Mouse (Mus musculus) stomach, postnatal 0 days (tissue): ENCODE data around the gene Lipi. TPM values are rescaled to one million over a fixed set of nuclear protein-coding genes. Genes with fewer than 3 reads are reported as not detected.

Source experiments
- ATAC-seq: fragments of 200-750 bp; cut with Nextera tagmentation; 2 replicates; pipeline ENCODE4 v1.8.0; 2017; ENCODE audit not compliant: low FRiP score, low TSS enrichment
- DNase-seq: peaks from one replicate; pipeline ENCODE4 v3.0.0-alpha.2; 2016; ENCODE audit warnings: low spot score
- H3K27ac ChIP-seq: fragments of 300-500 bp; sonication (generic); replicated peaks from 2 replicates; pipeline ENCODE4 v1.5.1; 2014; ENCODE audit warnings: mild to moderate bottlenecking, control low read depth
- H3K27me3 ChIP-seq: fragments of 300-500 bp; sonication (generic); 2 replicates; pipeline ENCODE4 v1.6.1; 2014; ENCODE audit warnings: low read length; ENCODE audit not compliant: control insufficient read depth, insufficient read depth
- H3K36me3 ChIP-seq: fragments of 300-500 bp; sonication (generic); 2 replicates; pipeline ENCODE4 v1.6.1; 2014; ENCODE audit warnings: low read length, mixed read lengths; ENCODE audit not compliant: control insufficient read depth, insufficient read depth
- H3K4me1 ChIP-seq: fragments of 300-500 bp; sonication (generic); replicated peaks from 2 replicates; pipeline ENCODE4 v1.6.1; 2014; ENCODE audit warnings: antibody characterized with exemption; ENCODE audit not compliant: control insufficient read depth, insufficient read depth
- H3K4me2 ChIP-seq: fragments of 300-500 bp; sonication (generic); replicated peaks from 2 replicates; pipeline ENCODE4 v1.6.1; 2014; ENCODE audit warnings: low read depth, mild to moderate bottlenecking, control low read depth, moderate library complexity
- H3K4me3 ChIP-seq: fragments of 300-500 bp; sonication (generic); 2 replicates; pipeline ENCODE4 v1.5.1; 2014; ENCODE audit warnings: low read depth, low read length, control low read depth
- H3K9ac ChIP-seq: fragments of 300-500 bp; sonication (generic); 2 replicates; pipeline ENCODE4 v1.6.1; 2014; ENCODE audit warnings: mild to moderate bottlenecking, low read length, control low read depth, mixed read lengths
- H3K9me3 ChIP-seq: fragments of 300-500 bp; sonication (generic); 2 replicates; pipeline ENCODE4 v1.6.1; 2016; ENCODE audit warnings: low read length; ENCODE audit not compliant: control insufficient read depth
- CTCF ChIP-seq: IDR thresholded peaks from 2 replicates; pipeline ENCODE4 v1.5.1; 2016; ENCODE audit warnings: antibody characterized with exemption, low read depth, mild to moderate bottlenecking, moderate library complexity
- EP300 ChIP-seq: optimal IDR thresholded peaks from 2 replicates; pipeline ENCODE3; 2016; ENCODE audit warnings: antibody characterized with exemption
- WGBS: fragments of 180-500 bp; shearing (Covaris S2); extraction: QIAGEN DNeasy Blood & Tissue Kit; methylation state at CpG from one replicate; pipeline ENCODE4 v1.1.7; 2014; 5-methylcytosine and 5-hydroxymethylcytosine counted together
- polyA plus RNA-seq: library from polyadenylated mRNA; unstranded; fragments of >200 nt; fragmentation: Nextera tagmentation; extraction: Ambion mirVana; gene quantifications from 2 replicates; pipeline ENCODE4 v1.2.1, GENCODE M21; 2015

Lipi gene
- polyA plus RNA-seq, result not detected in 2 replicates

- H3K27me3 ChIP-seq, result no peaks in the 10 kb centered on the region
- no peaks in the 10 kb centered on the region for H3K9me3 ChIP-seq
- DNase-seq (no peak), ATAC-seq (no peak)
- H3K4me1 ChIP-seq, result no peaks in the 10 kb centered on the region
- no peaks in the 10 kb centered on the region for H3K36me3 ChIP-seq
- no peak for TF ChIP-seq EP300
- TF ChIP-seq CTCF, result no peak
- H3K4me2 ChIP-seq, result no peak within 1 kb of the TSS
- 70% methylated on average over 7 of the region's 7 CpGs for WGBS
- no peak within 1 kb of the TSS for H3K27ac ChIP-seq
- H3K9ac ChIP-seq, result no peak within 1 kb of the TSS
- no peak within 1 kb of the TSS for H3K4me3 ChIP-seq
Observed at GRCm38 (mm10) chr16:75585961-75586360, at the start of gene Lipi. Gene Lipi, minus strand, starts transcription at chr16:75586061.

DNA sequence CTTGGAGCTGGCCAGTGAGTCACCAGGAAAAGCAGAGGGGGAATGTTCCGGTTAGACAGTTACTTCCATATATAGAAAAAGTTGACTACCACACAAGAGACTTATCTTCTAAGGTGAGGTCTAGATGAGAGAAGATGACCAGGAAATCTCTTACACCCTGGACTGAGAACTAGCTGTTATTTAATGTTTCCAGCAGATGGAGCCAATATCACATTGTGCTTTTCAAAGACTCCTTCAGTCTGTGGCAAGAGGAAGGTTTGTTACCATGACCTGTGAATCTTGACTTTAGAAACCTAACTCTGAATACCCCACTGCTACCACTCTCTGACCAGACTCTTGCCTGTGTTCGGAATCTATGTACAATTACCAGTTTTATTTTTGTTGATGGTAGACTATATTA is 42.0 kb upstream of the Lipi start:
- 77% methylated on average over 2 of the region's 2 CpGs for WGBS
- no peak for ATAC-seq

GRCm38 (mm10) chr16:75617651-75618349 is 31.9 kb upstream of the Lipi start:
- Histone ChIP-seq H3K4me2 (no peak overlapping the region), H3K4me3 (no peak overlapping the region), H3K27me3 (no peaks in the 10 kb centered on the region), H3K9me3 (no peaks in the 10 kb centered on the region), H3K27ac (no peak overlapping the region), H3K4me1 (no peaks in the 10 kb centered on the region), H3K9ac (no peak overlapping the region), H3K36me3 (no peaks in the 10 kb centered on the region)
- no peak for ATAC-seq
- no peak for DNase-seq
- WGBS, result 84% methylated on average over 2 of the region's 2 CpGs
- no peak for TF ChIP-seq EP300
- peak; percentile 74 for TF ChIP-seq CTCF

More for the DNA sequence above, 42.0 kb upstream of the Lipi start:
- Histone ChIP-seq H3K9me3 (no peaks in the 10 kb centered on the region), H3K4me2 (no peak overlapping the region), H3K27ac (no peak overlapping the region), H3K27me3 (no peaks in the 10 kb centered on the region), H3K4me1 (no peaks in the 10 kb centered on the region), H3K9ac (no peak overlapping the region), H3K36me3 (no peaks in the 10 kb centered on the region), H3K4me3 (no peak overlapping the region)
- TF ChIP-seq CTCF (peak; percentile 54), EP300 (no peak)
- DNase-seq, result no peak

- ATAC-seq (no peak), DNase-seq (no peak)
- Histone ChIP-seq H3K4me2 (no peak overlapping the region), H3K9ac (no peak overlapping the region), H3K9me3 (no peaks in the 10 kb centered on the region), H3K4me1 (no peaks in the 10 kb centered on the region), H3K4me3 (no peak overlapping the region), H3K36me3 (no peaks in the 10 kb centered on the region), H3K27me3 (no peaks in the 10 kb centered on the region), H3K27ac (no peak overlapping the region)
- TF ChIP-seq EP300 (no peak), CTCF (no peak)
Observed at GRCm38 (mm10) chr16:75612561-75612960, 26.7 kb upstream of the Lipi start.

GRCm38 (mm10) chr16:75606415-75606814 is 20.6 kb upstream of the Lipi start:
- Histone ChIP-seq H3K27me3 (no peaks in the 10 kb centered on the region), H3K4me3 (no peak overlapping the region), H3K4me2 (no peak overlapping the region), H3K9me3 (no peaks in the 10 kb centered on the region), H3K36me3 (no peaks in the 10 kb centered on the region), H3K4me1 (no peaks in the 10 kb centered on the region), H3K9ac (no peak overlapping the region), H3K27ac (no peak overlapping the region)
- ATAC-seq (no peak), DNase-seq (no peak)
- TF ChIP-seq EP300 (no peak), CTCF (no peak)
- 71% methylated on average over 1 of the region's 1 CpGs for WGBS

DNA sequence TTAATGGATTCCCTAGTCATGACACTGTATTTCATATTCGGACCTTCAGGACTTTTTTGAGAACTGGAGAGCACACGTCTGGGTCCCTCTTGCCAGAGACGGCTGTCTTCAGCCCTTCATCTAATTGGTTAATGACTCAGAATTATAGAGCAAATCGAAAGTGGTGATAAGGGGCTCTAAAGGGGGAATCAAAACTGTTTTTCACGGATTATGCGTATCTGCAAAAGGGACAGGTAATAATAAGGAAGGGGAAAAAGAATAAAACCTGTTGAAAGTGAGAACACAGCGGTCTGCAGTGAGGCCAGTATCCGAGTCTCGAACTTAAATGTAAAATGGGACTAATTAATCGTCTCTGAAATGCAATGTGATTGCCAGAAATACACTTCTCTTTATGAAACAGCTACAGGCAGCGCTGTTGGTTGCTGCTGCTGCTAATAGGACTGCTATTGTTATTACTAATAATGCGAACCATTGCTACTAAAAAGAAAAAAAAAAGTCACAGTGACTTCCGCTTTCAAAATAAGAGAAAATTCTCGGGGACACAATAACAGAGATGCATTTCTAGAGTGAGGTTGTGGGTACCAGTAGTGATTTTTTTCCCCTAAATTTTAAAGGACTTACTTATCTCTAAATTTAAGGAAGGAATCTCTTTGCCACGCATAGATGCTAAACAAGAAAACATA is 7.8 kb upstream of the Lipi start:
- Histone ChIP-seq H3K36me3 (no peaks in the 10 kb centered on the region), H3K4me1 (no peaks in the 10 kb centered on the region), H3K9ac (no peak overlapping the region; the same call in 1 of the 2 replicates), H3K27me3 (no peaks in the 10 kb centered on the region), H3K9me3 (no peaks in the 10 kb centered on the region), H3K4me3 (peak overlapping the region; percentile 69), H3K27ac (no peak overlapping the region), H3K4me2 (peak overlapping the region; percentile 94)
- no peak for TF ChIP-seq CTCF
- TF ChIP-seq EP300, result no peak
- ATAC-seq, result no peak
- 11% methylated on average over 15 of the region's 15 CpGs for WGBS
- no peak for DNase-seq
